Mouse (Mus musculus) cerebellum, adult 2 months (tissue): ENCODE results near the gene Urad. TPM values are rescaled to one million over a fixed set of nuclear protein-coding genes. Genes with fewer than 3 reads are reported as not detected.

Experiments
- DNase-seq, 2 experiments: peaks; one replicate each; pipeline ENCODE4 v3.0.0; 2021
- H3K27ac ChIP-seq: fragments of 200-500 bp; 2 replicates; pipeline ENCODE4 v1.5.1; 2012; ENCODE audit warnings: low read length, control low read depth, inconsistent platforms; ENCODE audit not compliant: insufficient read depth
- H3K27me3 ChIP-seq: fragments of 200-500 bp; 2 replicates; pipeline ENCODE4 v1.6.1; 2012; ENCODE audit warnings: inconsistent platforms, mild to moderate bottlenecking, low read length, moderate library complexity; ENCODE audit not compliant: control insufficient read depth, insufficient read depth
- H3K4me1 ChIP-seq: fragments of 200-500 bp; 2 replicates; pipeline ENCODE4 v1.6.1; 2011; ENCODE audit warnings: low read length; ENCODE audit not compliant: control insufficient read depth, insufficient read depth
- H3K4me3 ChIP-seq: fragments of 200-500 bp; replicated peaks from 2 replicates; pipeline ENCODE3; 2011; ENCODE audit warnings: mild to moderate bottlenecking, low read depth, low read length, control low read depth; ENCODE audit not compliant: insufficient read depth
- CTCF ChIP-seq: fragments of 200-500 bp; IDR thresholded peaks from 2 replicates; pipeline ENCODE4 v1.5.1; 2011; ENCODE audit warnings: low read depth, mild to moderate bottlenecking, control low read depth, low read length, moderate library complexity, borderline replicate concordance; ENCODE audit not compliant: insufficient read depth
- POLR2A ChIP-seq: fragments of 200-500 bp; IDR thresholded peaks from 2 replicates; pipeline ENCODE4 v1.6.1; 2011; ENCODE audit warnings: low read length, control low read depth, borderline replicate concordance; ENCODE audit not compliant: insufficient read depth
- WGBS: fragments of 180-500 bp; shearing (Covaris S2); methylation state at CpG from one replicate; pipeline ENCODE4 v1.1.7; 2018; 5-methylcytosine and 5-hydroxymethylcytosine counted together
- polyA plus RNA-seq: library from polyadenylated mRNA; depleted of rRNA; stranded (reverse); fragments of >200 nt; gene quantifications from 2 replicates; pipeline ENCODE4 v1.2.3, GENCODE M21; 2012

The Urad gene
- polyA plus RNA-seq, 1 experiment, result not detected

DNA sequence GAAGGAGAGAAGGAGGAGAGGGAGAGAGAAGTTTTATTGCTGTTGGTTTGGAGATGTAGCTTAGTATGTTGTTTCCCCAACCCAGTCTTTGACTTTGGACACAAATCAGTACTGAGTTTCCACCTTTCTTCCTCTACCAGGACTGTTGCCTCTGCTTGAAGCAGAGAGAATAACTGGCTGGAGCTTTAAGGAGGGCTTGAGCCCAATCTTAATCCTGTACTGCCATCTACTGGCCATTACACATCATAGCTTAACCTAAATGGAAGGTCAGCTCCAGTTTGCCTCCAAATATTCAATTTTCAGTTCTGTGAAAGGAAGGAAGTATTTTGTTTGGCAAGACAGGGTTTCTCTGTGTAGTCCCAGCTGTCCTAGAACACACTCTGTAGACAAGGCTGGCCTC is 2.6 kb downstream of the Urad start:
- no peaks in the 10 kb centered on the region; the same call in 1 of the 2 replicates for H3K27me3 ChIP-seq
- peak; percentile 65; the same call in 1 of the 2 replicates for TF ChIP-seq CTCF
- TF ChIP-seq POLR2A, result no peak
- no peak overlapping the region for H3K27ac ChIP-seq
- peak in 1 of 2 experiments; percentile 45 for DNase-seq
- H3K4me1 ChIP-seq, result no peaks in the 10 kb centered on the region
- H3K4me3 ChIP-seq, result no peak overlapping the region

DNA sequence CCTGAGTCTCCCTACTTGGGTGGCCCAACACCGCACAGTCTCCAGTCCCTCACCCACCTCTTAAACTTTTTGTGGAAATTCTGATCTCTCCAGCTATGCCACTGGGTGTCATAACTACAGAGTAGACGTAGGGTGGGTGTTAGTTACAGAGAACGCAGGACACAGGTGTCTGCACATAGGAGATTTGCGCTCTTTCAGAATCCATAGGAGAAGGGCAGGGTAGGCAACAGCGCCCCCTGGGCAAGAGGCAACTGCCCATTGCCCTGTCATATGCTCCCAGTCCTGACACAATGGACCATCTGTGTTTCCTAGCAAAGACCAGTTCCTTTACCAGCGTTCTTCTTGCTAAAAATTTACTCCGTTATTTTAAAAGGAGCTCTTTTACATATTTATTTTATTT is 4.2 kb downstream of the Urad start:
- H3K27ac ChIP-seq, result no peak overlapping the region
- H3K4me1 ChIP-seq, result no peaks in the 10 kb centered on the region
- peak; percentile 26; the same call in 1 of the 2 replicates for TF ChIP-seq CTCF
- TF ChIP-seq POLR2A, result no peak
- WGBS, result 19% methylated on average over 7 of the region's 7 CpGs
- H3K27me3 ChIP-seq, result no peaks in the 10 kb centered on the region; the same call in 1 of the 2 replicates
- no peak overlapping the region for H3K4me3 ChIP-seq
- no peak for DNase-seq

DNA sequence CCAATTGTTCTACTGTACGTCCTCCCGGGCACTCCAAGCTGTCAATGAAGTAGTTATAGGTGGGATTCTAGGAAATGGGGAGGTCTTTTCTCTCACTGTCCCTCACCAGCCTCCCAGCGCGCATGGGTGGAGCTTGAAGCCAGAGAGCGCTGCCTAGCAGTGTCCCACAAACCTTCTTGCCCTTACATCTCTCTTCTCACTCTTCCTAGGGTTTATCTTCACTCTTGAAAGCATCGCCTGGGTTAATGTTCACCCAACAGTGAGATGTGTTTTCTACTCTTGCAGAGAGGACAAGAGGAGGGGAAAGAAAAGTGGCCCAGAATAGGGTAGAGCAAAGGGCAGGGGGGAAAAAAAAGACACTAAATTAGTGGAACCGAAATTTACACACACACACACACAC is 4.9 kb downstream of the Urad start:
- DNase-seq, result no peak
- 4% methylated on average over 7 of the region's 7 CpGs for WGBS

DNA sequence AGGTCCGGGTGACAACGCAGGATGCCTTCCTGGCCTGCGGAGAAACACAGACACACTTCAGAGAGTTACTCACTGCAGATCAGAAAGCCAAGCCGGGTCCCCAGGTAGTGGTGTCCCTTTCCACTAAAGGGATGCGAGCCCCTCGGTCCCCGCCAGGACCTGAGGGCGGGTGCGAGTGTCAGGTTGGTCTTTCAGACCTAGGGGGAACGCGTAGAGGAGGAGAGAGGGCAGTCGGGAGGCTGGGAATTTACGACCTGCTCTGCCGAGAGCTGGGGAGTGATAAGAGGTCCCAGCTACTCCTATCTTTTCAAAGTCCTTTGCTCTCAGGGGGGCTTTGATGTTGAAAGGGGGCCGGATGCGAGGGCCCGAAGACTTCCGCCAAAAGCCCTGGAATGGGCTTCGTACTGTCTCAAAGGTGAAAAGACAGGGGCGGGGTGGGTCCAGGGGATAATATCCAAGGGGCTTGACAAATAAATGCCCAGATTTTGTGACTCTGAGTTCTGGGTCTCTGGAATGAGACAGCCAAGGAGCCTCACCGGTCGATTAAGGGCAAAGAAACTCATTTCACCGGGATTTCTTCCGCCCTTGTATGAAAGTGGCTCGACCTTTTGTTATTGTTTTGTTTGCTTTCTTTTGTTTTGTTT is 6.7 kb downstream of the Urad start:
- Histone ChIP-seq H3K27ac (no peak overlapping the region), H3K4me1 (no peaks in the 10 kb centered on the region), H3K27me3 (no peaks in the 10 kb centered on the region; the same call in 1 of the 2 replicates), H3K4me3 (no peak overlapping the region)
- 3% methylated on average over 25 of the region's 25 CpGs for WGBS
- no peak for DNase-seq
- TF ChIP-seq POLR2A (no peak), CTCF (no peak)

More for the DNA sequence above, 4.9 kb downstream of the Urad start:
- no peak for TF ChIP-seq POLR2A
- no peak for TF ChIP-seq CTCF
- H3K27me3 ChIP-seq, result no peaks in the 10 kb centered on the region; the same call in 1 of the 2 replicates
- no peak overlapping the region for H3K4me3 ChIP-seq
- H3K4me1 ChIP-seq, result no peaks in the 10 kb centered on the region
- H3K27ac ChIP-seq, result no peak overlapping the region

DNA sequence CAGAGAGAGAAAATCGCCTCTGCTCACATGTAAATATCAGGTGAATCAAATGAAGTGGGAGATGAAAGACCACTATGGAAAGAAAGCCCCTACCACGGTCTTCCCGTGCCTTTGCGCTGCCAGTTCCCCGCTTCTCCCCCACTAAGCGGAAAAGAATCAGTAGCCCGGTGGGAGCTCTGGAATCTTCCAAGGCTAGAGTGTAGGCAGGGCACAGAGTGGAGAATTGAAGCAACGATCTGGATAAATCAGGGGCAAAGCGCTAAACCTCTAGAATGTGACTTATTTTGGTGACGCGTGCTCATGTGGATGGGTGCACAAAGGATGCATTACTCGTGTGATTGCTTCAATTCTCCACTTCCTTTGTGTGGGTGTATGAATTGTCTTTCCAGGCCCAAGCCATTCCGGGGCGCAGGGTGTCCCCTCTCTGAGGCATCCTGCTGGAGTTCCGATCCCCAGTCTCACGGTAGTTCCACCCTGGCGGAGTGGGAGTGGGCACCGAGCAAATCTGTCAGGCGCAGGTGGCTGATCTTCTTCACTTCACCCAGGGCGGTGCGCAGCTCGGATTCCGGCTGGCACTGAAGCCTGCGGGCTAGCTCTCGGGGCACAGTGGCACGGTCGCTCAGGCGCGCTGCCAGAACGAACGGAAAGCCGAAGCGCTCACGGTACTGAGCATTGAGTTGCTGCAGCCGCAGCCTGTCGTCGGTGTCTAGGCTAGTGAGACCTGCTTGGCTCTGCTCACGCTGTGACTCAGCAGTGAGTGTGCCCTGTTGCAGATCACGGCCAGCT is 7.4 kb downstream of the Urad start:
- no peak overlapping the region for H3K4me3 ChIP-seq
- TF ChIP-seq POLR2A, result no peak
- TF ChIP-seq CTCF, result no peak
- no peaks in the 10 kb centered on the region for H3K4me1 ChIP-seq
- no peak for DNase-seq
- no peak overlapping the region for H3K27ac ChIP-seq
- H3K27me3 ChIP-seq, result no peaks in the 10 kb centered on the region; the same call in 1 of the 2 replicates
- WGBS, result under 1% methylated on average over 39 of the region's 39 CpGs

DNA sequence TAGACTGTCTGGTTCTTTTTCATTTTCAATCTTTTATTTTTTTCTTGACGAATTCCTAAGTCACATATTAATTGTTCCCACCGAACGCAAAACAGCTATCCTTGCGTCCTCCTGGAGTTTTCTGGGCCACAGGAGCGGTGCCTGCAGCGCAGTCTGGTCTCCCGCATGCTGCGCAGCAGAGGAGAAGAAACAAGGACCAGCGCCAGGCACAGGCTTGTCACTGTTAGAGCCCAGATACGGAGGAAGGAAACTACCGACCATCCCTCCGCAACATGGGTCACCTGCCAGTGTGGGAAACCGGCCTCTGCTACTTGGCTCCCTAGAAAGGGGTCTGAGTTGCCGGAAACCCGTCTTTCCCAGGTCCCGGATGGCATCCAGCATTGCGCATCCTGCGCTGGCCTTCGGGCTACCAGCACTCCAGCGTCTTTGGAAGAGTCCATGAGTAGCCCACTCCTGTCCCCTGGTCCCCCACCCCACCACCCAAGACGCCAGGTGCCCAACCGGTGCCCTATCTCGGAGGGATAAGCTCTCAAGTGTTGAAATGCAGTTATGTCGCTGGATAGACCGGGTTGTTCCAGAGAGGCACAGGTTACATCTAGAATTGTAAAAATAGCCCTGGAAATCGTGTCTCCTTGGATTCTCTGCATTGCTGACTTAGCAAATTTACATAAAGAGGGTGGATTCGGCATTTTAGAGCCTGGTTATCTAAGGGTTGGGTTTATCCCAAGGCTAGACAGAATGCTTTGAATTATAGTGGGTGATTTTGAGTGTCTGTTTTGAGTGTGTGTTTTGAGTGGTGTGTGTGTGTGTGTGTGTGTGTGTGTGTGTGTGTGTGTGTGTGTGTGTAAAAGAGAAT is 9.2 kb downstream of the Urad start:
- H3K27me3 ChIP-seq, result no peaks in the 10 kb centered on the region; the same call in 1 of the 2 replicates
- TF ChIP-seq POLR2A (no peak), CTCF (no peak)
- WGBS, result 2% methylated on average over 27 of the region's 27 CpGs
- H3K4me3 ChIP-seq, result no peak overlapping the region
- no peak overlapping the region for H3K27ac ChIP-seq
- H3K4me1 ChIP-seq, result no peaks in the 10 kb centered on the region
- DNase-seq, result no peak

DNA sequence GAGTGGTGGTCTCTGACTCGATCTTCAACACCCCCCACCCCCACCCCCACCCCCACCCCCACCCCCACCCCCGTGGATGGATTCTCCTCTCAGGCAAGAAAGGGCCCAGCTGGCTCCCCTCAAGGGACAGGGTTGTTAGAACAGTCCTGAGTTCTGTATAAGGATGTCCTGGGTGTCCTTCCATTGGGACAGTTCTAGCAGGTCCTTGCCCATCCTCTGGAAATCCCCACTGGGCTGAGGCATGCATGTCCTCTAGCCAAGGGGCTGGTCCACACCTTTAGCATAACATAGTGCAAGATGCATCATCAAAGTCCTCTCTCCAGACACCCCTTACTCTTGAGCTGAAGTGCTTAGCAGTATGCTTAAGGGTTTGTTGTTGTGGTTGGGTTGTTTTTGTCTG is 12.5 kb downstream of the Urad start:
- H3K4me1 ChIP-seq, result no peaks in the 10 kb centered on the region
- H3K27me3 ChIP-seq, result peaks cover 4% of the 10 kb centered on the region; the same call in 1 of the 2 replicates
- TF ChIP-seq CTCF (no peak), POLR2A (no peak)
- 8% methylated on average over 2 of the region's 2 CpGs for WGBS
- H3K27ac ChIP-seq, result no peak overlapping the region
- DNase-seq, result no peak
- H3K4me3 ChIP-seq, result no peak overlapping the region
